Mouse (Mus musculus) MEL (cell line): ENCODE measurements around the gene Extl1.
"Not testable (repeated sequence)": the region's sequence is repeated elsewhere in the genome, so short reads cannot be mapped to it uniquely, and the experiment has no call there.

ENCODE experiments used
- UBTF ChIP-seq: IDR thresholded peaks from 2 replicates; pipeline ENCODE4 v1.6.1; 2012; ENCODE audit warnings: low read depth, mild to moderate bottlenecking, inconsistent platforms, low read length, improper control_type of control experiment, moderate library complexity, borderline replicate concordance; ENCODE audit not compliant: insufficient read depth
- ZC3H11A ChIP-seq: IDR thresholded peaks from 2 replicates; pipeline ENCODE4 v1.6.1; 2012; ENCODE audit warnings: low read depth, mild to moderate bottlenecking, inconsistent platforms, low read length, improper control_type of control experiment

DNA sequence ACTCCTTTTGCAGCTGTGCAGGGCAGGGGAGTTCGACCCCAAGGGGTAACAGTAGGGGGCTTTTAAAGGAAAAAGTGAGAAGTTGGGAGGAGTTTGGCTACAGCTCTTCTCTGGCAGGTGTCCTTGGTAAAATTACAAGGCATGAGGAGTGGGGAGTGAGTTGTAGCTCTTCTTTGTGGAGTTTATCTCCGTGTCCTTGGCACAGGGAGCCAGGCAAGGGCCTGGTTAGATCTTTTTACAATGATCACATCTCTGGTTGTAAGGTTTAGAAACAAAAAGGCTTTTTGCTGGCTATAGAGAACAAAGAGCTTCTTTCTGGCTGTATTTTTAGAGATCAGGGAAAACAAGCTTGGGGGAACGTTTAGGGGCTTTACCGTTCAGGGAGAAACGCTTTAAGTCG lies 42.4 kb downstream of the Extl1 start:
- TF ChIP-seq UBTF, ZC3H11A: not testable (repeated sequence)
